Mouse (Mus musculus): ENCODE data around the gene Skint6. TPM values are rescaled to one million over a fixed set of nuclear protein-coding genes. Genes with fewer than 3 reads are reported as not detected.

Gene Skint6
- polyA plus RNA-seq, 1 experiment from 2014 or later = not detected

- no peak within 1 kb of the TSS for H3K9ac ChIP-seq (ENCODE audit: low read length)
- no peaks in the 10 kb centered on the region for H3K4me1 ChIP-seq (replicated peaks; ENCODE audit: control insufficient read depth, insufficient read depth, low read length)
- no peaks in the 10 kb centered on the region for H3K36me3 ChIP-seq (ENCODE audit: control insufficient read depth, insufficient read depth, low read length)
- DNase-seq (ENCODE audit: low spot score) (no peak), ATAC-seq (replicated peaks; ENCODE audit: low FRiP score) (no peak)
- no peaks in the 10 kb centered on the region for H3K27me3 ChIP-seq (ENCODE audit: control insufficient read depth, insufficient read depth, low read length)
- H3K4me2 ChIP-seq (ENCODE audit: low read depth, low read length, severe bottlenecking) = no peak within 1 kb of the TSS
- WGBS = 84% methylated on average over 1 of the region's 1 CpGs
- H3K27ac ChIP-seq (ENCODE audit: low read depth, low read length) = no peak within 1 kb of the TSS
- no peak within 1 kb of the TSS for H3K4me3 ChIP-seq (ENCODE audit: low read depth, low read length)
- no peaks in the 10 kb centered on the region; the same call in 1 of the 2 replicates for H3K9me3 ChIP-seq (ENCODE audit: control insufficient read depth, low read length)
Measured at GRCm38 (mm10) chr4:112774766-112775165, 512.0 kb downstream of the Skint6 start, which contains the start of gene Skint10. Skint10 (minus strand) TSS chr4:112774866.

All from forebrain, embryonic 11.5 days (tissue).